Mouse (Mus musculus): ENCODE data around the gene Ube2v1. TPM values are rescaled to one million over a fixed set of nuclear protein-coding genes. Genes with fewer than 3 reads are reported as not detected.

The Ube2v1 gene
- polyA plus RNA-seq, 1 experiment from 2014 or later: 234 TPM

DNA sequence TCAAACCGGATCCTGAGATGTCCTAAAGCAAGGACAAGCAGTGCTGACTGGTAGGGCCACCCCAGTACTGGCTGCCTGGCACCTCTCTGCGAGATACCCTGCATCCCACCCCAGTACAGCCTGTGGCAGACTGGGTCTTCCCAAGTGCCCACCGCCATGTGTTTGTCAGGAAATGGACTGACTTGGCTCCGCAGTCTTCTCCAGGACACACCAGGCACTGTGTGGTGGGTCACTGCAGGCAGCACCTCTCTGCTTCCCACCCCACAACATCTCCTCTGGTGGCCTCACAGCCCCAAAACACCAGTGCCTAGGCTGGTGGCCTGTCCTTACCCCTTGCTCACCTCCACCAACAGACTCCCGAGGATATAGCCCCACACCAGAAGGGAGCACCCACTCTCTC, 1.5 kb downstream of the Ube2v1 start:
- Histone ChIP-seq H3K27me3 (ENCODE audit: control insufficient read depth, insufficient read depth, low read length) (no peaks in the 10 kb centered on the region), H3K27ac (replicated peaks) (peak overlapping the region; percentile 93), H3K36me3 (ENCODE audit: control insufficient read depth, insufficient read depth, low read length) (peaks cover 6% of the 10 kb centered on the region; the same call in 1 of the 2 replicates), H3K4me1 (replicated peaks; ENCODE audit: control insufficient read depth, insufficient read depth) (peaks cover 13% of the 10 kb centered on the region), H3K9ac (ENCODE audit: low read length) (peak overlapping the region; percentile 94), H3K4me3 (ENCODE audit: low read depth, low read length) (peak overlapping the region; percentile 90), H3K4me2 (replicated peaks; ENCODE audit: low read depth) (peak overlapping the region; percentile 90), H3K9me3 (ENCODE audit: control insufficient read depth, low read length) (no peaks in the 10 kb centered on the region)
- TF ChIP-seq EP300 (optimal IDR thresholded peaks at IDR 0.05): no peak
- TF ChIP-seq CTCF (IDR thresholded peaks at IDR 0.05; ENCODE audit: low read depth): no peak
- 50% methylated on average over 5 of the region's 5 CpGs for WGBS
- ATAC-seq (ENCODE audit: low FRiP score, low TSS enrichment) (no peak), DNase-seq (ENCODE audit: low spot score) (no peak)

DNA sequence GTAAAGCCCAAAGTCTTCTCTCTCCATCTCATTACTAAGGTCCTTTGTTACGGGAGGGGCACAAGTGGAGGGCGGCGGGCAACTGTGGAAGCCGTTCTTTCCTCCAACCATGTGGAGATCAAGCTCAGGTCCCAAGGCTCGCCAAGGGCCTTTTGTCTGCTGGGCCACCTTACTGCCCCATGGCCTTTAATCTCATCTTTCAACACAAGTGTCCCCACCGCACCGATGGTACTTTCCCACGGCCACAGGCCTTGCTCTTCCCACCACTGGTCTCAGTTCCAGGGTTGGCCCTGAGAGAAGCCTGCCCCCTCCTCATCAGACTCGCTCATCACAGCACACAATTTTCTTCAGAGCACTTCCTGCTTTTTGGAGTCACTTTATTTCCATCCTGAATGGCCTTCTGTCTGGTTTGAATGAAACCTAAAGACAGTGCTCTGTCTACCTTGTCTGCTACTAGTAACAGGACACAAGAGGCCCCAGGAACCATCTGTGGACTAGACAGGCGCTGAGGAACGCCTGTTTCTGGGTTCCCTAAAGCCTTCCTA, 2.2 kb downstream of the Ube2v1 start:
- Histone ChIP-seq H3K27me3 (ENCODE audit: control insufficient read depth, insufficient read depth, low read length) (no peaks in the 10 kb centered on the region), H3K27ac (replicated peaks) (peak overlapping the region; percentile 93), H3K4me2 (replicated peaks; ENCODE audit: low read depth) (peak overlapping the region; percentile 90), H3K9me3 (ENCODE audit: control insufficient read depth, low read length) (no peaks in the 10 kb centered on the region), H3K4me1 (replicated peaks; ENCODE audit: control insufficient read depth, insufficient read depth) (peaks cover 13% of the 10 kb centered on the region), H3K36me3 (ENCODE audit: control insufficient read depth, insufficient read depth, low read length) (peaks cover 6% of the 10 kb centered on the region; the same call in 1 of the 2 replicates), H3K4me3 (ENCODE audit: low read depth, low read length) (no peak overlapping the region; the same call in 1 of the 2 replicates), H3K9ac (ENCODE audit: low read length) (peak overlapping the region; percentile 94)
- DNase-seq (ENCODE audit: low spot score): no peak
- TF ChIP-seq EP300 (optimal IDR thresholded peaks at IDR 0.05) (no peak), CTCF (IDR thresholded peaks at IDR 0.05; ENCODE audit: low read depth) (no peak)
- ATAC-seq (ENCODE audit: low FRiP score, low TSS enrichment): no peak
- WGBS: 72% methylated on average over 11 of the region's 11 CpGs

DNA sequence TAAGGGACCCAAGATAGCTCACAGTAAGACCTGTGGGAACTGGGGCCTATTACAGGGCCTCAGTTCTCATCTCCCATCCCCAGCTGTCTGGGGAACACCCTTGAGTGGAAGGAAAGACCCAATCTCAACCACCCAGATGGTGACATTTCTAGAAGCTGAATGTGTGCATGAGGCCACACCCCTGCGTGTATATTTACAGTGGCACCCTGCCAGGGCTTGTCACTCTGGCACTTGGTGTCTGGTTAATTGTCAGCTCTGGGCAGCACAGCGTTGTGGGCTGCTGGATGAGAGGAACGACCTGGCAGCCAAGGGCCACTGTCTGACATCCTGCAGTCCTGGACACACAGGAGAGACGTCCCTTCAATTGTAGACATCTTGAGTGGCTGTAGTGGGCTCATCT, 3.0 kb downstream of the Ube2v1 start:
- WGBS: 28% methylated on average over 4 of the region's 4 CpGs
- H3K36me3 ChIP-seq (ENCODE audit: control insufficient read depth, insufficient read depth, low read length): peaks cover 6% of the 10 kb centered on the region; the same call in 1 of the 2 replicates
- H3K9me3 ChIP-seq (ENCODE audit: control insufficient read depth, low read length): no peaks in the 10 kb centered on the region
- H3K27ac ChIP-seq (replicated peaks): peak overlapping the region; percentile 53
- TF ChIP-seq EP300 (optimal IDR thresholded peaks at IDR 0.05) (no peak), CTCF (IDR thresholded peaks at IDR 0.05; ENCODE audit: low read depth) (no peak)
- DNase-seq (ENCODE audit: low spot score) (peak; percentile 79), ATAC-seq (ENCODE audit: low FRiP score, low TSS enrichment) (no peak)
- no peaks in the 10 kb centered on the region for H3K27me3 ChIP-seq (ENCODE audit: control insufficient read depth, insufficient read depth, low read length)
- H3K4me3 ChIP-seq (ENCODE audit: low read depth, low read length): no peak overlapping the region
- no peak overlapping the region for H3K4me2 ChIP-seq (replicated peaks; ENCODE audit: low read depth)
- H3K4me1 ChIP-seq (replicated peaks; ENCODE audit: control insufficient read depth, insufficient read depth): peaks cover 13% of the 10 kb centered on the region
- 0 out of 2 replicates have a peak overlapping the region, but pooled peaks have one; percentile 8 for H3K9ac ChIP-seq (ENCODE audit: low read length)

DNA sequence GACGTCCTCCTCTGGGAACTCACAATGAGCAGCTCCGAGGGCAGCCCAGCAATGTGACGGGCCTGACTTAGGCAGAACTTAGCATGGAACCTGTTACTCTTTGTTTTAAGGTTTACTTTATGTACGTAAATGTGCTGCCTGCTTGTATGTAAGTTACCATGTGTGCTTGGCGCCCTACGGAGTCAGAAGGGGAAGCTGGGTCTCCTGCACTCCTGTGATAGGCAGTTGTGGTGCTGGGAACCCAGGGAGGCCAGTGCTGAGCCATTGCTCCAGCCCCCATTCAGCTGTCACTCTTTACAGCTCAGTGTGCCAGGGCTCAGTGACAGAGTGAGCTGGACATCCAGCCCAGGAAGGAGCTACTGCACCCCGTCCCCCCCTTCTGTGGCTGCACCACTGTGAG, 4.9 kb downstream of the Ube2v1 start:
- H3K4me3 ChIP-seq (ENCODE audit: low read depth, low read length): no peak overlapping the region
- no peak overlapping the region for H3K9ac ChIP-seq (ENCODE audit: low read length)
- ATAC-seq (ENCODE audit: low FRiP score, low TSS enrichment) (no peak), DNase-seq (ENCODE audit: low spot score) (no peak)
- peaks cover 13% of the 10 kb centered on the region for H3K4me1 ChIP-seq (replicated peaks; ENCODE audit: control insufficient read depth, insufficient read depth)
- no peaks in the 10 kb centered on the region for H3K9me3 ChIP-seq (ENCODE audit: control insufficient read depth, low read length)
- H3K27me3 ChIP-seq (ENCODE audit: control insufficient read depth, insufficient read depth, low read length): no peaks in the 10 kb centered on the region
- 84% methylated on average over 7 of the region's 7 CpGs for WGBS
- no peak overlapping the region for H3K27ac ChIP-seq (replicated peaks)
- peaks cover 6% of the 10 kb centered on the region; the same call in 1 of the 2 replicates for H3K36me3 ChIP-seq (ENCODE audit: control insufficient read depth, insufficient read depth, low read length)
- H3K4me2 ChIP-seq (replicated peaks; ENCODE audit: low read depth): no peak overlapping the region
- TF ChIP-seq CTCF (IDR thresholded peaks at IDR 0.05; ENCODE audit: low read depth) (no peak), EP300 (optimal IDR thresholded peaks at IDR 0.05) (no peak)

DNA sequence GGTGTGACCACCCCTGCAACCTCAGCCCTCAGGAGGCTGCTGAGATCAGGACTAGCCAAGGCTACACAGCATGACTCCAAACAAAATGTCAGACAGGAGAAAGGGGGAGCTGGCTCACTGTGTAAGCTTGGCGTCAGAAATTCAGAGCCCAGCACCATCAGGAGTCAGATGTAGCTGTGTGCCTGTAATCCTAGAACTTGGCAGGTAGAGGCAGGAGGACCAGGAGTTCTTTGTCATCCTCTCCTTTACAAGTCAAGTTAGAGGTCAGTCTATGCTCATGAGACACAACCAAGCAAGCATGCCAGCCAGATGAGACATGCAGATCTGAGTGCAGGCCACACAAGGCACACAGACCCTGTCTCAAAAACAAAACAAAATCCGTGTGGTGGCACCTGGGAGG, 6.2 kb downstream of the Ube2v1 start:
- no peak for ATAC-seq (ENCODE audit: low FRiP score, low TSS enrichment)
- Histone ChIP-seq H3K27me3 (ENCODE audit: control insufficient read depth, insufficient read depth, low read length) (no peaks in the 10 kb centered on the region), H3K4me3 (ENCODE audit: low read depth, low read length) (no peak overlapping the region), H3K9ac (ENCODE audit: low read length) (no peak overlapping the region), H3K36me3 (ENCODE audit: control insufficient read depth, insufficient read depth, low read length) (peaks cover 6% of the 10 kb centered on the region; the same call in 1 of the 2 replicates), H3K4me2 (replicated peaks; ENCODE audit: low read depth) (no peak overlapping the region), H3K27ac (replicated peaks) (no peak overlapping the region), H3K4me1 (replicated peaks; ENCODE audit: control insufficient read depth, insufficient read depth) (peaks cover 12% of the 10 kb centered on the region), H3K9me3 (ENCODE audit: control insufficient read depth, low read length) (no peaks in the 10 kb centered on the region)
- no peak for DNase-seq (ENCODE audit: low spot score)
- 30% methylated on average over 2 of the region's 2 CpGs for WGBS
- TF ChIP-seq CTCF (IDR thresholded peaks at IDR 0.05; ENCODE audit: low read depth) (no peak), EP300 (optimal IDR thresholded peaks at IDR 0.05) (no peak)

DNA sequence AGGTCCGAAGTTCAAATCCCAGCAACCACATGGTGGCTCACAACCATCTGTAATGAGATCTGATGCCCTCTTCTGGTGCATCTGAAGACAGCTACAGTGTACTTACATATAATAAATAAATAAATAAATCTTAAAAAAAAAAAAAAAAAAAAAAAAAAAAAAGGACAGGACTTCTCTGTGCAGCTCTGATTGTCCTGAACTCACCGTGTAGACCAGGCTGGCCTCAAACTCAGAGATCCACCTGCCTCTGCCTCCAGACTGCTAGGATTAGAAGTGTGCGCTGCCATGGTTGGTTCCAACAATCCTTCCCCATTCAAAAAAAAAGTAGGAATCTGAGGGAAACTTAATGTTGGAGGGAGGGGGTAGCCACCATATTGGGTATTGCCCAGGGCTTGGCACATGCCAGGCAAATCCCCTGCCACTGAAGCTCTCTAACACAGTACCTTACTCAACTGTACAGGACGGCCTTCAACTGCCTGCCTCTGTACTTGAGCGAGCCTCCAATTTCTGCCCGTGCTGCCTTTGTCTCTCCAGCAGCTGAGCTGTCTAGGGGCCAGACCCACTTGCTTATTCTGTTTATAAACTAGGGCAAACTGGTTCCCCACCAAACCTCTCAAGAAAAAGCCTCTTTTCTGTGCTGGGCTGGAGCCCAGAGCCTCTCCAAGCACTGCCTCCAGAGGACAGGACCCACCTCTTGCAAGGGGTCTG, 7.4 kb downstream of the Ube2v1 start:
- no peak for DNase-seq (ENCODE audit: low spot score)
- no peak overlapping the region for H3K4me2 ChIP-seq (replicated peaks; ENCODE audit: low read depth)
- H3K36me3 ChIP-seq (ENCODE audit: control insufficient read depth, insufficient read depth, low read length): peaks cover 6% of the 10 kb centered on the region; the same call in 1 of the 2 replicates

More for the DNA sequence above, 7.4 kb downstream of the Ube2v1 start:
- no peaks in the 10 kb centered on the region for H3K27me3 ChIP-seq (ENCODE audit: control insufficient read depth, insufficient read depth, low read length)
- H3K4me1 ChIP-seq (replicated peaks; ENCODE audit: control insufficient read depth, insufficient read depth): peaks cover 5% of the 10 kb centered on the region; the same call in 1 of the 2 replicates
- no peaks in the 10 kb centered on the region for H3K9me3 ChIP-seq (ENCODE audit: control insufficient read depth, low read length)
- no peak overlapping the region for H3K27ac ChIP-seq (replicated peaks)
- H3K9ac ChIP-seq (ENCODE audit: low read length): no peak overlapping the region
- H3K4me3 ChIP-seq (ENCODE audit: low read depth, low read length): no peak overlapping the region
- TF ChIP-seq CTCF (IDR thresholded peaks at IDR 0.05; ENCODE audit: low read depth) (no peak), EP300 (optimal IDR thresholded peaks at IDR 0.05) (no peak)
- no peak for ATAC-seq (ENCODE audit: low FRiP score, low TSS enrichment)
- 83% methylated on average over 5 of the region's 6 CpGs for WGBS

All from stomach, postnatal 0 days (tissue).